Mouse (Mus musculus) hindbrain, embryonic 15.5 days (tissue): ENCODE data around the gene Antxrl. TPM values are rescaled to one million over a fixed set of nuclear protein-coding genes. Genes with fewer than 3 reads are reported as not detected.

ENCODE experiments used
- ATAC-seq: fragments of 200-750 bp; cut with Nextera tagmentation; 2 replicates; pipeline ENCODE4 v1.8.0; 2017; ENCODE audit warnings: low read depth, moderate number of reproducible peaks, moderate TSS enrichment; ENCODE audit not compliant: low FRiP score
- H3K27ac ChIP-seq: fragments of 300-500 bp; sonication (generic); replicated peaks from 2 replicates; pipeline ENCODE4 v1.5.1; 2015; ENCODE audit warnings: mild to moderate bottlenecking, inconsistent platforms
- H3K27me3 ChIP-seq: fragments of 300-500 bp; sonication (generic); 2 replicates; pipeline ENCODE4 v1.6.1; 2015; ENCODE audit warnings: control low read depth, inconsistent platforms
- H3K36me3 ChIP-seq: fragments of 300-500 bp; sonication (generic); 2 replicates; pipeline ENCODE4 v1.6.1; 2015; ENCODE audit warnings: control low read depth, inconsistent platforms
- H3K4me1 ChIP-seq: fragments of 300-500 bp; sonication (generic); replicated peaks from 2 replicates; pipeline ENCODE4 v1.6.1; 2015; ENCODE audit warnings: control low read depth, inconsistent platforms
- H3K4me2 ChIP-seq: fragments of 300-500 bp; sonication (generic); 2 replicates; pipeline ENCODE4 v1.6.1; 2015; ENCODE audit warnings: moderate library complexity, mild to moderate bottlenecking, inconsistent platforms
- H3K4me3 ChIP-seq: fragments of 300-500 bp; sonication (generic); 2 replicates; pipeline ENCODE4 v1.5.1; 2015; ENCODE audit warnings: mild to moderate bottlenecking, inconsistent platforms
- H3K9ac ChIP-seq: fragments of 300-500 bp; sonication (generic); 2 replicates; pipeline ENCODE4 v1.6.1; 2015; ENCODE audit warnings: inconsistent platforms
- H3K9me3 ChIP-seq: fragments of 300-500 bp; sonication (generic); 2 replicates; pipeline ENCODE4 v1.6.1; 2016; ENCODE audit warnings: control low read depth, inconsistent platforms
- WGBS: fragments of 180-500 bp; shearing (Covaris S2); methylation state at CpG from one replicate; pipeline ENCODE4 v1.1.7; 2015; 5-methylcytosine and 5-hydroxymethylcytosine counted together
- polyA plus RNA-seq: library from polyadenylated mRNA; unstranded; fragments of >200 nt; fragmentation: Nextera tagmentation; extraction: Ambion mirVana; gene quantifications from 2 replicates; pipeline ENCODE4 v1.2.1, GENCODE M21; 2015

Gene Antxrl
- not detected in 2 replicates for polyA plus RNA-seq

DNA sequence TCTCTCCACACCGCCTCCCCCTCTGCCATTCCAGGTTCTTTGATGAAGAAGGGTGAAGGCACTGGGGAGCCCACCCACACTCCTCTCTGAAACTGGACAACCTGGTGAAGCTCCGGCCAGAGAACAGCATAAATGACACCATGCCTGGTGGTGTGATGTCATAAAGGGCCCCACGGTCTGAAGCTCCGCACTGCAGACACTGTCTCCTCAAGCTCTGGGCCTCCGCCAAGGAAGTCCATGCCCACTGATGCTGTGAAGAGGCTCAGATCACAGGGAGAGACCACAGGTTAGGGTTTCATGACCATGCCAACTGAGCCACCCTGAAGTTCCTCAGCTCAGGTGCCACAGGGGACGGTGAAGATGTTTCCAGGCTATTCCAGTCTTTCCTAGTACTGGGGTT lies at the start of gene Antxrl:
Gene Antxrl, plus strand, starts transcription at position 192 of the 400 bp plus-strand sequence.
- Histone ChIP-seq H3K27ac (no peak within 1 kb of the TSS), H3K4me1 (no peaks in the 10 kb centered on the region), H3K36me3 (no peaks in the 10 kb centered on the region), H3K4me3 (no peak within 1 kb of the TSS), H3K9me3 (no peaks in the 10 kb centered on the region), H3K9ac (no peak within 1 kb of the TSS), H3K27me3 (no peaks in the 10 kb centered on the region), H3K4me2 (no peak within 1 kb of the TSS)
- no peak for ATAC-seq
- 96% methylated on average over 6 of the region's 6 CpGs for WGBS

DNA sequence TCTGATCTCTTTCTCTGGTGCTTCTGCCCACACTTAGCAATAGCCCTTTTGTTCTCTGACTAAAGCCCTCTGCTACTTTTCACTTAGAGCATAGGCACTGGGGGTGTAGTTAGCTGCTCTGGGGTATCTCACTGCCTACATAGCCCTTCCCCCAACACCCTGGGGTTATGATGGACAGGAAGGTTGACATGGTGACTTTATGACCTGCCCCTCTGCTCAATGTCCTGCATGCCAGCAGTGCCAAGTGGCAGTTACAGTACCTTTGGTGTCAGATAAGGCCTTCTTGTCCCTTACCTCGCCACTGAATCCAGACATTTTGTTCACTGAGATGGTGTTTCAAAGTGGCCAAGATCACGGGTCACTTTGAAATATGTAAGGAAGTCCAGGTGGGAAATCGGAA lies 37.4 kb upstream of the Antxrl start, which contains the start of gene Gm30083:
Gene Gm30083, minus strand, starts transcription at position 120 of the 400 bp plus-strand sequence.
- Histone ChIP-seq H3K36me3 (no peaks in the 10 kb centered on the region), H3K4me2 (no peak within 1 kb of the TSS), H3K9ac (no peak within 1 kb of the TSS), H3K27me3 (no peaks in the 10 kb centered on the region), H3K4me1 (no peaks in the 10 kb centered on the region), H3K4me3 (no peak within 1 kb of the TSS), H3K9me3 (no peaks in the 10 kb centered on the region), H3K27ac (no peak within 1 kb of the TSS)
- no peak for ATAC-seq
- WGBS = 86% methylated on average over 3 of the region's 3 CpGs

DNA sequence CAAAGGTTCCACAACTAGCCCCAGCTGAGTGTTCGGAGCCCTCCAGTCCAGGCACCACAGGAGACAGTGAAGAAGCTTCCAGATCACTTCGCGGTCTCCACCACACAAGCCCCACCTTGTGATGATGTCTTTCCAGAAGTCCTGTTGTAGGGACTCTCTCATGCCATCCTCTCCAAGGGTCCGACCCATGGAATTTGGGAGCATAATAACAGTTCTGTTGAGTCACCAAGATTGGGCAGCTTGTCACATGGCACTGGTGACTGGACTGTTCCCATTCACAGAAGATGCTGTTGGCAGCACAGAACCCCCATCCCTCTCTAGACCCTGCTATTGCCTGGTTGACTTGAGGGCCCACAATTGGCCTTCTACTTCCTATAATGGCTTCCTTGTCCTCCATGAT lies 36.1 kb upstream of the Antxrl start, which contains the start of gene Gm5460:
Gene Gm5460, plus strand, starts transcription at position 378 of the 400 bp plus-strand sequence.
- Histone ChIP-seq H3K36me3 (no peaks in the 10 kb centered on the region), H3K4me3 (no peak within 1 kb of the TSS), H3K4me1 (no peaks in the 10 kb centered on the region), H3K27me3 (no peaks in the 10 kb centered on the region), H3K9me3 (no peaks in the 10 kb centered on the region), H3K4me2 (no peak within 1 kb of the TSS), H3K27ac (no peak within 1 kb of the TSS), H3K9ac (no peak within 1 kb of the TSS)
- 99% methylated on average over 4 of the region's 4 CpGs for WGBS
- ATAC-seq = no peak

DNA sequence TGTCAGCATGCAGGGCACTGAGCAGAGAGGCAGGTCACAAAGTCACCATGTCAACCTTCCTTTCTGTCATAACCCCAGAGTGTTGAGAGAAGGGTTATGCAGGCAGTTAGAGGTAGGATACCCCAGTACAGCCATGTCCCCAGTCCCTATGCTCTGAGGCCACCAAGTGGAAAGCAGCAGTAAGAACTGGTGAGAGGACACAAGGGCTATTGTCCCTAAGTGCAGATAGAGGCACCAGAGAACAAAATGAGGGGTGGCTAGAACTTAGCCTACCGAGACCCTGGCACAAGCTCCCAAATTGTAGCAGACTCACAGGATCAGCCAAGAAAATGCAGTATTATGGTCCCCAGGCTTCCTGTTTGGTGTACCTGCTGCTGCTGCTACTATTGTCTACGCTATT lies 35.6 kb upstream of the Antxrl start:
- Histone ChIP-seq H3K4me3 (no peak overlapping the region), H3K4me2 (no peak overlapping the region), H3K4me1 (no peaks in the 10 kb centered on the region), H3K27me3 (no peaks in the 10 kb centered on the region), H3K9ac (no peak overlapping the region), H3K9me3 (no peaks in the 10 kb centered on the region), H3K36me3 (no peaks in the 10 kb centered on the region), H3K27ac (no peak overlapping the region)
- ATAC-seq = no peak
- 87% methylated on average over 2 of the region's 2 CpGs for WGBS

DNA sequence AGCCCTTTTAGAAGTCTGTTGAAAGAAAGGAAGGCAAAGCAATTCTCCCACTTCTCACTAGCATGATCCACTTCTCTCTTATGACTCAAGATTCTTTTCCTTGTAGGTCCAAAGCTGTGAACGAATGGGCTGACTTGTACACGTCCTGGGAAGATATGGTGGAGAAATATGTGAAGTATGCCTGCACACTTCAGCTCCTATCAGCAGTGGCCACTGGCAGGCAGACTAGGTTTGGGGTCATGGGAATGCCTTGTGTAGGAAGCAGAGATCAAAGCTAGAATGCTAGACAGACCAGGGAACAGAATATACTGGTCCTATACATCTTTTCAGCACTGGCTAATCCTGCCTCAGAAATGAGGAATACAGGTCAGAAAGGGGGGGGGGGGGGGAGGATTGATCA lies 25.8 kb upstream of the Antxrl start:
- no peak for ATAC-seq
- Histone ChIP-seq H3K9ac (no peak overlapping the region), H3K36me3 (no peaks in the 10 kb centered on the region), H3K4me3 (no peak overlapping the region), H3K27ac (no peak overlapping the region), H3K4me2 (no peak overlapping the region), H3K4me1 (no peaks in the 10 kb centered on the region), H3K9me3 (no peaks in the 10 kb centered on the region), H3K27me3 (no peaks in the 10 kb centered on the region)
- WGBS = 83% methylated on average over 2 of the region's 2 CpGs

DNA sequence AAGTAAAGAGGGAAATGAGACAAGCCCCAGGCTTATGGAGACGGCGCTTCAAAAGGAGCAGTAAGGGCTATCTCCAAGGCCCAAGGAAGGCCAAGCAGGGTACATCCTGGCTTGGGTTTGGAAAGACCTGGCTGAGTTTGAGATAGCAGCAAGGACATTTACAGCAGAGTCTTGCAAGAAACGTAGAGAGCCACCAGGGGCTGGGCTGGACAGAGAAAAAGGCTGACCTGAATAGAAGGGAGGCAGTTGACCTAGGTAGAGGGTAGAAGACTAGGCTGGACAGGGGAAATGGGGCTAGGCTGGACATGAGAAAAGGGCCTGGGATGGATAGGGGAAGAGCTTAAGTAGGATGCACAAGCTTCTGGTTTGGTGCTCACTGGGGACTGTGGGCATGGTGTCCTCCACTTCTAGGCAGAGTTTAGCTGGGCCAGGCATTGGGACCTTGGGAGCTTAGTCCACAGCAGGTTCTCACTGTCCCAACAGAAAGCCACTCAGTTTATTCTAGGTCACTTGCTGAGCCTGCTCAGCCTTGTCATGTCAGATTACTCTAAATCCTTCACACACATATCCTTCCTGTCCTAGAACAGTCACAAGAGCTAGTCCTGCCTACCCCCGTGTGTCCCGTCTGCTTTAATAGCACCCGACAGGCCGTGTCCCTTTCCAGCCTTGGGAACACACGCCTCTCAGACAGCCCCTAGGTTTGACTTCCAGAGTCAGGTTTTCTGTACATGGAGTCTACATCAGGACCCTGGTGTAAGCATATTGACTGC lies 18.5 kb upstream of the Antxrl start:
- no peak for ATAC-seq
- Histone ChIP-seq H3K4me2 (no peak overlapping the region), H3K27me3 (no peaks in the 10 kb centered on the region)

DNA sequence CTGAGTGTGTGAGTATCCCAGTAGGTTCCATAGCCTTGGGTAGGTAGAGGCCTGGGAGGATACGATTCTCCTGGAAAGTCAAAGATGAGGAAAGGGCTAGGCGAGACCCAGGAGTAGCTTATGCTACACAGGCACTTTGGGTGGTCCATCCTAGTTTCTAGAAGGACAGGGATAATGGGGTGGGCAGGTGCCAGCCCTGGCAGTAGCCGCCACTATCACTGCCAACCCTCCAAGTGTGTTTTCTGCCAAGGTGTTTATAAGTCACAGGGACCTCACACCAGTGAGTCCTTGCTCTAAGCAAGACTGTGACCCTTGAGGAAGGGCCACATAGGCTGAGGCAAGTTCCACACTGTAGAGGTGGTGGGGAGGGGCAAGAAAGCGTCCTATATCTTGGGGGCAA lies 11.3 kb upstream of the Antxrl start:
- H3K4me1 ChIP-seq = no peaks in the 10 kb centered on the region
- no peak overlapping the region for H3K4me3 ChIP-seq
- no peak for ATAC-seq
- no peaks in the 10 kb centered on the region for H3K36me3 ChIP-seq
- 83% methylated on average over 4 of the region's 4 CpGs for WGBS
- H3K27me3 ChIP-seq = no peaks in the 10 kb centered on the region
- H3K9ac ChIP-seq = no peak overlapping the region
- H3K4me2 ChIP-seq = no peak overlapping the region
- H3K9me3 ChIP-seq = no peaks in the 10 kb centered on the region
- H3K27ac ChIP-seq = no peak overlapping the region

More for the DNA sequence above, 18.5 kb upstream of the Antxrl start:
- Histone ChIP-seq H3K27ac (no peak overlapping the region), H3K4me1 (no peaks in the 10 kb centered on the region), H3K4me3 (no peak overlapping the region), H3K36me3 (no peaks in the 10 kb centered on the region), H3K9ac (no peak overlapping the region), H3K9me3 (no peaks in the 10 kb centered on the region)
- 93% methylated on average over 8 of the region's 8 CpGs for WGBS

DNA sequence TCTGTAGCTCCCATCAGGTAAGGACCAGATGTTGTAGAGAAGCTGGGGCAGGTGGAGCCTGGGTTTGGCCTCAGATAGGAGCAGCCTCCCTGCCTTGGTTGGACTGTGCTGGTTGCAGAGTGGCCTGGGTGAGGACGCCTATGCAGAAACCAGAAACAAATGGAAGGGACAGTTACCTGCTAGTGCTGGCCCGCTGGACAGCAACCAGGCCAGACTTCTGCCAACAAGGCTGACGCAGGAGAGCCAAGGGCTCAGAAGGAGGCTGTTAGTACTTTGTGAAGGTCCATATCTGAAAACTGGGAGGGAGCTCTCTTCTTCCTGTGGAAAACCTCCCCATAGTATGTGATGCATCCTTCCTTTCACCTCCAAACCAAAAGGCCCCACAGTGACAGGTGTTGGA lies 9.2 kb upstream of the Antxrl start:
- no peak for ATAC-seq
- 68% methylated on average over 3 of the region's 3 CpGs for WGBS

DNA sequence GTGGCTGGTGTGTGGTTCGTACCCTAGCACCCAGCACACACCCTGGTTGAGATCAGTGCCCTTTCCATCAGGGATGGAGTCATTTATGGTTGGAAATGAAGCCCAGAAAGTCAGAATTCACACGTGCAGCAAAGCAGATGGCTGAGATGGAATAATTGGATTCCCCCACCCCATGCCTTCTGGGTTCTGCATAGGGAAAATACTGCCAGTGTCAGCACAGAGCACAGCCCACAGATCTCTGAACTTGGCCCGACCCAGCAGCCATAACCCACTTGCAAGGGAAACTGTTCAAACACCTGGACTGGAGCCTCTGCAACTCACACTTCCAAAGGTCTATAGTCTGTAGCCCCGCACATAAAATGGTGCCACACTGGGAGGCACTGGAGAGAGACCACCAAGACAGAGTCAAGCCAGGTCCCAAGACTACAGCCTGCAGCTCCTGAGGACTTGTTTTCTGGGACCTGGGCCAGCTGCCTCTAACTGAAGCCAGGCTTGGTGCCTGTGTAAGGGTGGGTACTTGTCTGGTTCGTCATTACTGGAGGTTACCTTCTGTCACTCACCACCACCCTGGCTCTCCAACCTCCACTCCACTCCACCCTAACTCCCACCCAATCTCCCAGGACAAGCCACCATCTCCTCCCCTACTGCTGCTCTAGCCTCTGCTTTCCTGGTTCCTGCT lies 2.3 kb upstream of the Antxrl start:
- WGBS = 74% methylated on average over 5 of the region's 5 CpGs
- no peak for ATAC-seq
- H3K4me2 ChIP-seq = no peak overlapping the region
- no peak overlapping the region for H3K4me3 ChIP-seq
- no peak overlapping the region for H3K9ac ChIP-seq
- H3K27me3 ChIP-seq = no peaks in the 10 kb centered on the region
- no peaks in the 10 kb centered on the region for H3K36me3 ChIP-seq
- H3K27ac ChIP-seq = no peak overlapping the region
- no peaks in the 10 kb centered on the region for H3K9me3 ChIP-seq
- H3K4me1 ChIP-seq = no peaks in the 10 kb centered on the region

More for the DNA sequence above, 9.2 kb upstream of the Antxrl start:
- Histone ChIP-seq H3K36me3 (no peaks in the 10 kb centered on the region), H3K9me3 (no peaks in the 10 kb centered on the region), H3K4me3 (no peak overlapping the region), H3K27ac (no peak overlapping the region), H3K9ac (no peak overlapping the region), H3K4me1 (no peaks in the 10 kb centered on the region), H3K4me2 (no peak overlapping the region), H3K27me3 (no peaks in the 10 kb centered on the region)

DNA sequence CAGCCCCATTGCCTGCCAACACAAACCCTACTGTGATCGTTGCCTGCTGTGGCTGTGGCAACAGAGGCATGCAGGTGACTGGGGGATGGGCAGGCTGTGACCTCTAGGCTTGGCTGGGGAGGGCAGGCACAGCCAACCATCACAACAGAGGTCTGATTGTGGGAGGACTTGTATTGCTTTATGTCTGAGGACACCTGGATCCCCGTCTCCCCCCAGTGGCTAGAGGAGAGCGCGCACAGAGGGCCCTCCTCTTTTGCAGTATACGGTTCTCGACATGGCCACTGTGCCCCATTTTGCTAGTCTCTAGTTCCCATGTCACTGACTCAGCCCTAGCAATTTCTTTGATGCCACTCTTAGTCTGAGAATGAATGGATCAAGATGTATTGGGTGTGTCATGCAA lies 19.2 kb downstream of the Antxrl start:
- no peaks in the 10 kb centered on the region for H3K36me3 ChIP-seq
- H3K4me2 ChIP-seq = no peak overlapping the region
- no peak overlapping the region for H3K27ac ChIP-seq
- no peak overlapping the region for H3K4me3 ChIP-seq
- no peaks in the 10 kb centered on the region for H3K27me3 ChIP-seq
- H3K9me3 ChIP-seq = no peaks in the 10 kb centered on the region
- ATAC-seq = no peak
- H3K9ac ChIP-seq = no peak overlapping the region
- 77% methylated on average over 6 of the region's 6 CpGs for WGBS
- H3K4me1 ChIP-seq = no peaks in the 10 kb centered on the region

DNA sequence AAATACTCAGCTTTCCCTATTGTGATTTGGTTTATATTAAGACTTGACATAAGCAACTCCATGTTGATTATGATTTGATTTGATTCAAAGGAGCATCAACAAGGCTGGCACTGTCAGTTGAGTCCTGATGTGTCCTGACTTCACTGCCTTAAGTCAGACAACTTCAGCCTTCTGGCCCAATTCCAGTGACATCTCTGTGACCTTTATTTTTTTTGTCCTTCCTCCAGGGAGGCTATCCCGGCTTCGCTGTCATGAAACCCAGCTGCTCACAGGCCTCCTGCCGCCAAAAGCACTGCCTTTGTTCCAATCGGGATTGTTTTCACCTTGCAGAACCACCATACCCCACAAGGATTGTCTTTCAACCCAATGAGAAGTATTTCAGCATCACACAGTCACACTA lies 22.8 kb downstream of the Antxrl start:
- Histone ChIP-seq H3K4me3 (no peak overlapping the region), H3K36me3 (no peaks in the 10 kb centered on the region), H3K9me3 (no peaks in the 10 kb centered on the region), H3K27ac (no peak overlapping the region), H3K4me1 (no peaks in the 10 kb centered on the region), H3K4me2 (no peak overlapping the region), H3K9ac (no peak overlapping the region), H3K27me3 (no peaks in the 10 kb centered on the region)
- no peak for ATAC-seq
- WGBS = 27% methylated on average over 4 of the region's 4 CpGs

DNA sequence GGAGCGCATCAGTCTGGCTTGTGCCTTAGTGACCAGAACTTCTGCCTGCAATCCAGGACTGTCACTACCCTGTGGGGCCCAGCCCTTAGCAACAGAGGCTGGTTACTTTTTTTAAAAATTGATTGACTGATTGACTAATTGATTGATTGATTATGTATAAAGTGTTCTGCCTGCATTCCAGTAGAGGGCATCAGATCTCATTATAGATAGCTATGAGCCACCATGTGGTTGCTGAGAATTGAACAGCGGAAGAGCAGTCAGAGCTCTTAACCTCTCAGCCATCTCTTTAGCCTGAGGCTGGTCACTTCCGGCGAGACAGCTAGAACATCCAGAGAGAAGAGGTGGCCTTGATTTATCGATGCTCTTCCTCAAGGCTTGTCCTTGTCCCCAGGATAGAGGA lies 24.7 kb downstream of the Antxrl start:
- ATAC-seq = no peak

More for the DNA sequence above, 24.7 kb downstream of the Antxrl start:
- 48% methylated on average over 5 of the region's 5 CpGs for WGBS
- no peaks in the 10 kb centered on the region for H3K9me3 ChIP-seq
- H3K27ac ChIP-seq = no peak overlapping the region
- no peak overlapping the region for H3K4me3 ChIP-seq
- H3K9ac ChIP-seq = no peak overlapping the region
- no peak overlapping the region for H3K4me2 ChIP-seq
- no peaks in the 10 kb centered on the region for H3K4me1 ChIP-seq
- H3K36me3 ChIP-seq = no peaks in the 10 kb centered on the region
- H3K27me3 ChIP-seq = no peaks in the 10 kb centered on the region
